Mouse (Mus musculus): ENCODE measurements around the gene Bola2. TPM values are rescaled to one million over a fixed set of nuclear protein-coding genes. Genes with fewer than 3 reads are reported as not detected.

The Bola2 gene
- total RNA-seq, 2 experiments from 2014 or later, result 43.0 to 49.7 TPM

- DNase-seq (ENCODE audit: low spot score), result no peak
- intact Hi-C loops (cut with DNase I), result loop anchor here (5.0 kb wide), 1 partner anchor 44 kb away; no protein-coding TSS in a partner anchor
Measured at GRCm38 (mm10) chr7:126746066-126746465, 50.9 kb downstream of the Bola2 start.

- intact Hi-C loops (cut with DNase I), result loop anchor here (5.0 kb wide), 1 partner anchor 44 kb away; no protein-coding TSS in a partner anchor
- DNase-seq (ENCODE audit: low spot score), result no peak
Measured at GRCm38 (mm10) chr7:126746798-126747197, 51.6 kb downstream of the Bola2 start.

GRCm38 (mm10) chr7:126748824-126749223 is 53.6 kb downstream of the Bola2 start:
- intact Hi-C loops (cut with DNase I), result loop anchor here (5.0 kb wide), 1 partner anchor 47 kb away; no protein-coding TSS in a partner anchor
- DNase-seq (ENCODE audit: low spot score), result no peak

Other genes starting within 250 kb of the Bola2 start
- 1 to 10 TPM in 1 of 2 experiments, under 1 TPM in 1; 0.88 to 1.2 TPM for gene Atp2a1, start 232.3 kb upstream of the Bola2 start, total RNA-seq (2021)
- gene Sh2b1, start 220.0 kb upstream of the Bola2 start, total RNA-seq (2021), result 10 to 100 TPM; 40.2 to 43.2 TPM
- 100 to 1,000 TPM; 326 to 329 TPM for gene Tufm, start 208.0 kb upstream of the Bola2 start, total RNA-seq (2021)
- gene Atxn2l, start 192.0 kb upstream of the Bola2 start, total RNA-seq (2021), result 10 to 100 TPM; 37.0 to 41.7 TPM
- gene Eif3c, start 129.0 kb upstream of the Bola2 start, total RNA-seq (2021), result 100 to 1,000 TPM; 130 to 139 TPM
- gene Apobr, start 110.5 kb upstream of the Bola2 start, total RNA-seq (2021), result under 1 TPM; 0.28 to 0.86 TPM
- 10 to 100 TPM; 11.3 to 13.6 TPM for gene Cln3, start 109.6 kb upstream of the Bola2 start, total RNA-seq (2021)
- gene Il27, start 100.5 kb upstream of the Bola2 start, total RNA-seq (2021), result not detected
- 1 to 10 TPM; 7.7 to 9.4 TPM for gene Nupr1, start 64.5 kb upstream of the Bola2 start, total RNA-seq (2021)
- gene Sgf29, start 46.1 kb upstream of the Bola2 start, total RNA-seq (2021), result 10 to 100 TPM; 25.9 to 27.2 TPM
- 10 to 100 TPM; 28.5 to 32.3 TPM for gene Sult1a1, start 19.0 kb upstream of the Bola2 start, total RNA-seq (2021)
- 1 to 10 TPM; 4.3 to 4.5 TPM for gene Slx1b, start 383 bp downstream of the Bola2 start, total RNA-seq (2021)
- gene Coro1a, start 12.4 kb downstream of the Bola2 start, total RNA-seq (2021), result 10 to 100 TPM; 10.6 to 10.8 TPM
- 10 to 100 TPM; 56.5 to 59.8 TPM for gene Mapk3, start 64.2 kb downstream of the Bola2 start, total RNA-seq (2021)
- 1 to 10 TPM; 1.6 to 2.1 TPM for gene Gdpd3, start 70.9 kb downstream of the Bola2 start, total RNA-seq (2021)
- 10 to 100 TPM; 63.7 to 74.0 TPM for gene Ypel3, start 81.6 kb downstream of the Bola2 start, total RNA-seq (2021)
- under 1 TPM; 0.34 to 0.70 TPM for gene Tbx6, start 86.1 kb downstream of the Bola2 start, total RNA-seq (2021)
- 10 to 100 TPM; 32.7 to 33.1 TPM for gene Ppp4c, start 97.1 kb downstream of the Bola2 start, total RNA-seq (2021)
- 10 to 100 TPM in 1 of 2 experiments, 1 to 10 TPM in 1; 8.9 to 10.4 TPM for gene Fam57b, start 102.3 kb downstream of the Bola2 start, total RNA-seq (2021)
- gene 4930451I11Rik, start 136.2 kb downstream of the Bola2 start, total RNA-seq (2021), result not detected
- not detected for gene Doc2a, start 152.0 kb downstream of the Bola2 start, total RNA-seq (2021)
- 1 to 10 TPM; 5.1 to 5.5 TPM for gene Hirip3, start 166.6 kb downstream of the Bola2 start, total RNA-seq (2021)
- 10 to 100 TPM; 17.7 to 18.9 TPM for gene Ino80e, start 167.0 kb downstream of the Bola2 start, total RNA-seq (2021)
- gene Taok2, start 189.3 kb downstream of the Bola2 start, total RNA-seq (2021), result 10 to 100 TPM; 43.6 to 44.6 TPM
- 10 to 100 TPM in 1 of 2 experiments, 1 to 10 TPM in 1; 7.6 to 11.5 TPM for gene Tmem219, start 227.5 kb downstream of the Bola2 start, total RNA-seq (2021)
- gene Kctd13, start 233.5 kb downstream of the Bola2 start, total RNA-seq (2021), result 1 to 10 TPM; 5.3 to 6.8 TPM